Mouse (Mus musculus) small intestine, adult 2 months (tissue): ENCODE data around the gene Togaram2.

Experiments used
- CTCF ChIP-seq: fragments of 200-500 bp; IDR thresholded peaks from 2 replicates; pipeline ENCODE4 v1.5.1; 2012; ENCODE audit warnings: low read depth, mild to moderate bottlenecking, control low read depth, inconsistent platforms, low read length, moderate library complexity, mixed read lengths; ENCODE audit not compliant: insufficient replicate concordance, insufficient read length; ENCODE audit errors: extremely low read depth
- POLR2A ChIP-seq: fragments of 200-500 bp; IDR thresholded peaks from 2 replicates; pipeline ENCODE4 v1.6.1; 2012; ENCODE audit warnings: low read depth, mild to moderate bottlenecking, control low read depth, inconsistent platforms, low read length, moderate library complexity

GRCm38 (mm10) chr17:71715034-71715433 is 42.0 kb downstream of the Togaram2 start:
- TF ChIP-seq POLR2A, result no peak
- TF ChIP-seq CTCF, result no peak
